Comparison of ENCODE assay signal across 26 mouse cellular contexts in genomic region chr7:58568807-58569206, GRCm38 (mm10).
DNase-seq lines count a peak whose midpoint lies in the region; ATAC-seq and TF ChIP-seq lines count a peak whose summit lies in the region.
"Had no signal": no experiment of that assay in that cellular context is flagged by ENCODE, and none has a peak within 500 bp of the region (broad histone marks: within the 10 kb centered on the region; RNA-seq: fewer than 3 reads in every experiment).

No protein-coding gene starts in this region.

- no peak overlapping the region for H3K27ac ChIP-seq in midbrain, embryonic 10.5 days (replicated peaks)
- H3K27ac ChIP-seq in cerebellum, adult 2 months (ENCODE audit: insufficient read depth, low read length), result no peak overlapping the region
- H3K27ac ChIP-seq: forebrain, embryonic 13.5 days; hindbrain, embryonic 10.5 days; hindbrain, embryonic 15.5 days; liver, embryonic 12.5 days; midbrain, embryonic 15.5 days; neural tube, embryonic 13.5 days had no signal

- TF ChIP-seq CTCF in cerebellum, adult 2 months (IDR thresholded peaks at IDR 0.05; ENCODE audit: borderline replicate concordance, insufficient read depth, low read depth, low read length), result no peak

- DNase-seq in naive thymus-derived CD4-positive, alpha-beta T cell, adult 2 months (ENCODE audit: low read depth), result peak; percentile 63
- peak; percentile 31 for DNase-seq in thymus, postnatal 25 days
- DNase-seq in midbrain, embryonic 10.5 days (ENCODE audit: low spot score), result no peak
- DNase-seq in adrenal gland, postnatal 10 days, result no peak
- DNase-seq in cerebellum, adult 2 months, result no peak
- DNase-seq: adrenal gland, adult 2 months; B cell, adult 2 months; cerebellum, adult 8-10 months; cerebellum, postnatal 36 days; gastrocnemius, postnatal 10 days; heart, postnatal 14 days; kidney, adult 9 months; kidney, postnatal 10 days; layer of hippocampus, postnatal 36 days; left cerebral cortex, postnatal 4 days; liver, postnatal 0 days; lung, postnatal 36 days; right cerebral cortex, postnatal 4 days had no signal

- no peaks in the 10 kb centered on the region for H3K9me3 ChIP-seq in midbrain, embryonic 10.5 days (replicated peaks)
- H3K9me3 ChIP-seq: forebrain, embryonic 13.5 days; hindbrain, embryonic 10.5 days; hindbrain, embryonic 15.5 days; liver, embryonic 12.5 days; midbrain, embryonic 15.5 days; neural tube, embryonic 13.5 days had no signal

- H3K4me3 ChIP-seq in midbrain, embryonic 10.5 days, result no peak overlapping the region
- no peak overlapping the region for H3K4me3 ChIP-seq in cerebellum, adult 2 months (replicated peaks; ENCODE audit: insufficient read depth, low read depth, low read length)
- H3K4me3 ChIP-seq: forebrain, embryonic 13.5 days; hindbrain, embryonic 10.5 days; hindbrain, embryonic 15.5 days; liver, embryonic 12.5 days; midbrain, embryonic 15.5 days; neural tube, embryonic 13.5 days had no signal

- ATAC-seq in activated CD4-positive, CD25-positive, alpha-beta regulatory T cell, adult 4 months, result peak; percentile 80
- ATAC-seq: forebrain, embryonic 13.5 days; intestine, embryonic 16.5 days; liver, embryonic 12.5 days; liver, postnatal 0 days; midbrain, embryonic 15.5 days had no signal

- no peaks in the 10 kb centered on the region for H3K36me3 ChIP-seq in midbrain, embryonic 10.5 days
- H3K36me3 ChIP-seq: hindbrain, embryonic 10.5 days; hindbrain, embryonic 15.5 days; liver, embryonic 12.5 days; midbrain, embryonic 15.5 days; neural tube, embryonic 13.5 days had no signal

- H3K4me1 ChIP-seq in midbrain, embryonic 10.5 days, result no peaks in the 10 kb centered on the region
- no peaks in the 10 kb centered on the region for H3K4me1 ChIP-seq in cerebellum, adult 2 months (ENCODE audit: control insufficient read depth, insufficient read depth, low read length)
- H3K4me1 ChIP-seq: forebrain, embryonic 13.5 days; hindbrain, embryonic 10.5 days; hindbrain, embryonic 15.5 days; liver, embryonic 12.5 days; midbrain, embryonic 15.5 days; neural tube, embryonic 13.5 days had no signal

- 75% methylated on average over 2 of the region's 2 CpGs for WGBS in midbrain, embryonic 10.5 days
- 37% methylated on average over 2 of the region's 2 CpGs for WGBS in cerebellum, adult 2 months

- no peak for TF ChIP-seq POLR2A in cerebellum, adult 2 months (IDR thresholded peaks at IDR 0.05; ENCODE audit: borderline replicate concordance, insufficient read depth, low read length)

- H3K27me3 ChIP-seq in midbrain, embryonic 10.5 days (ENCODE audit: low read depth, poor library complexity, severe bottlenecking), result no peaks in the 10 kb centered on the region
- H3K27me3 ChIP-seq in cerebellum, adult 2 months (ENCODE audit: control insufficient read depth, insufficient read depth, low read length), result no peaks in the 10 kb centered on the region
- H3K27me3 ChIP-seq: forebrain, embryonic 13.5 days; hindbrain, embryonic 15.5 days; liver, embryonic 12.5 days; midbrain, embryonic 15.5 days; neural tube, embryonic 13.5 days had no signal

Comparison
In these comparisons a context has a peak if more than half of its experiments do, and no peak if none do; other contexts are left out.
1. DNase-seq: peak in naive thymus-derived CD4-positive, alpha-beta T cell, adult 2 months (single experiment) and thymus, postnatal 25 days (single experiment); none in midbrain, embryonic 10.5 days (single experiment), adrenal gland, postnatal 10 days (single experiment) and cerebellum, adult 2 months (0 of 2).